Mouse (Mus musculus): Measurements from ENCODE around the gene Tbc1d8.

The Tbc1d8 gene

GRCm38 (mm10) chr1:39393217-39393867, 85.2 kb downstream of the Tbc1d8 start:
- peak; percentile 23 to 55 for DNase-seq

- peak; percentile 78 to 85 for DNase-seq
Observed at GRCm38 (mm10) chr1:39392189-39392588, 86.4 kb downstream of the Tbc1d8 start.

DNA sequence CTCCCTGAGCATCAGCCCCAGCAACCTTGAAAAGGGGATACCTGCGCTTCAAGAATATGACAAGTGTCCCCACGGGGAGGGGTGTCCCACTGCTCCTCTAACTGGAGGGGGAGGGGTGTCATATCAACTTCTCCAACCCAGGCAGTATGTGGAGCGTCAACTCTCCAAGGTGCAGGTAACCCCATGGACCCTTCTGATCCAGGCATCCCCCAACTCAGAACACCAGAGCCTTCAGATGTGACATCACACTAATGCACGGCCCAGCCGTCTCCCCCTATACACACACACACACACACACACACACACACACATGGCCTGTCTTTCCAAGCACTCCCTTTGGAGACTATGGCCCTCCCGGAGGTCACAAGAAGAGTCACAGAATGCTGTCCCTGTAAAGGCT, 86.9 kb downstream of the Tbc1d8 start:
- no peak for DNase-seq

DNA sequence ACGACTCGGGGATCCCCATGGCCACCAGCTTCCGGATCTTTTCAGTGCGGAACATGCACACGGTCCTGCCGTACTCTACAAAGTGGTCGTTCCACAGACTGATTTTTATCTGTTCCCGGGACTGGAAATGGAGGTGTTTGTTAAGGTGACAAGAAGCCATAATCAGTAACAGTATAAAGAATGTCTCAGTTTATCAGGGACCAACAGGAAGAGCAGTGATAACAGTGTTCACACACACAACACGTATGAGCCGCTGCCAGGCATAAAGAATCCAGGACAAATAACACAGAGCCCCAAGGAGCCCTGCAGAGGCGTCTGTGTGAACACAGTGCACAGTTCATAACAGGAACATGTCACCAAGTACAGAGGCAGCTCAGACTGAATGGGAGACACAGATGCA, 89.2 kb downstream of the Tbc1d8 start:
- no peak for DNase-seq

DNA sequence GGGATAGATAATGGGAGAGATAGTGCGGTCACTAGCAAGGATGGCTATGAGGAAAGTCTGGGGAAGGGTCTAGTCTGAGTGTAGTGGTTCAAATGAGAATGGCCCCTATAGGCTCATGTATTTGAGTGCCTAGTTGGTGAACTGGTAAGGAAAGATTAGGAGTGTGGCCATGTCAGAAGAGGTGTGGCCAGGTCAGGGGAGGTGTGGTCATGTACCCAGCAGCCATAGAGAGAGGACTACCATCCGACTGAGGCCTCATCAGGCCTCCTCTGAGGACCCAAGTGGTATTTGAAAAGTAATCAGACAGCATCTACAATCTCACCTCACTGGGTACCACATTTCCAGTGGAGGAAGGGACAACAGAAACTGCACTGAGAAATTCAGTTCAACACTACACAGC, 90.4 kb downstream of the Tbc1d8 start:
- DNase-seq = no peak

GRCm38 (mm10) chr1:39387497-39387896, 91.1 kb downstream of the Tbc1d8 start:
- DNase-seq = no peak

DNA sequence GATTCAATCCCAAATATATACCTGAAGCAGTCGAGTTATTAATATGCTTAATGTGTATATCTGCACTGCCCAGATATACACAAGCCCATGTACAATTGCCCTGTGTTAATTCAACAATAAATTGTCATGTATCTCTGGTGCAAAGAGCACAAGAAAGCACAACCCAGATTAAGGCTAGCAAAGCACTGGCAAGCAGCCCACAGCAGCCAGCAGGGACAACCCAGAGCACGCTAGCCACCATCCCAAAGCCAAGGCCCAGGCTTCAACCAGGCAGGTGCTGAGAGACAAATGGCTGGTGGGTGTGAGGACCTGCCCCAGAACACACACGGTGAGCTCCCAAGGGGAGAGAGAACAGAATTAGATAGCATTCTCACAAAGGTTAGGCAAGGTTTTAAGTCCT, 92.1 kb downstream of the Tbc1d8 start:
- DNase-seq = no peak

- no peak for DNase-seq
Observed at GRCm38 (mm10) chr1:39384914-39385313, 93.6 kb downstream of the Tbc1d8 start.

GRCm38 (mm10) chr1:39381017-39381416, 97.5 kb downstream of the Tbc1d8 start:
- DNase-seq = no peak

- DNase-seq = peak in 1 of 2 experiments; percentile 52
Observed at GRCm38 (mm10) chr1:39379021-39379420, 99.5 kb downstream of the Tbc1d8 start.

GRCm38 (mm10) chr1:39378540-39378939, 100.0 kb downstream of the Tbc1d8 start:
- no peak for DNase-seq

DNA sequence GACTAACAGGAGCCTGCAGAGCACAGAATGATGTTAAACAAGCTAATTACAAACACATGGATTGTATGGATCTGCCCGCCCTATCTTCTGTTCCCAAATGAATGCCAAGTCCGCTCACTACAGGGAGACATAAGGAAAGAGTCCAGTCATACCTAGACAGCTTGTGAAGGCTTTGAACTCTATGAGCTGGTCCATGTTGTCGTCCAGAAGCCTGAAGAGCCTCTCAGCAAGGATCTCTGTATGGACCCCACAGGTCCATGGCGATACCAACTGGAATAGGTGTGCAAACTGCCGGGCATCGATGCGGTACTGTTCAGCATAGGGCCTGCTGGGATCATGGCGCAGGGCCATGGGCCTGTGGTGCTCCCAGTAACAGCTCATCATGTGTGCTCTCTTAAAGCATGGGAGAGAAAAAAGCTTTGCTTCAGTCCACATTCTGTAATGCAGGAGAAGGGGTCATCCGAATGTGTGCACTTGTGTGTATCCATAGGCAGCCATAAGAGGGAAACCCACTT, 101.8 kb downstream of the Tbc1d8 start:
- no peak for DNase-seq

GRCm38 (mm10) chr1:39376121-39376520, 102.4 kb downstream of the Tbc1d8 start:
- DNase-seq = no peak

DNA sequence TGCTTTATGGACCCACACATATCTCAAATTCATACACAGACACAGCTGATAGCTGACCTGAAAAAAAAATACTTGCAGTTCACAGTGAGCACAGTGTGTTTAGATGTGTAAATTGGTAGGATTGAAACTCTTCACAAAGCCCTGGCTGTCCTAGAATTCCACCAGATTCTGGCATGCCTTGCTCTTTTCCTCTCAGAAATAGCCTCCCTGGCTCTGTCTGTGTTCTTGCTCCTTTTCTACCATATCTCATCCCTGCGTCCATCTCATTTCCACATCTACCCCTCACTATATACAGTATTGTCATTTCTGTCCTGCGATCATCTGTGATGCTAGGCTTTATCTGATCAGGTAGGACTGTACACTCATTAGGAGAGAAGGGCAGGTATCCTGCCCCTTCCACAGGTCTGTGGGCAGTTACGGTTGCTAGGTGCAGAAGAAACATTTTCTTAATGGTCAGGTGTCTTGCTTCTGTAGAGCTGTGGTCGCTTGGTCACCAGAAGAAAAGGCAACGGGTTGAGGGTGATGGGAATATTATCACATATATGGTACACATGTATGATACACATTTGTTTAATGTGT, 104.2 kb downstream of the Tbc1d8 start:
- no peak for DNase-seq

DNA sequence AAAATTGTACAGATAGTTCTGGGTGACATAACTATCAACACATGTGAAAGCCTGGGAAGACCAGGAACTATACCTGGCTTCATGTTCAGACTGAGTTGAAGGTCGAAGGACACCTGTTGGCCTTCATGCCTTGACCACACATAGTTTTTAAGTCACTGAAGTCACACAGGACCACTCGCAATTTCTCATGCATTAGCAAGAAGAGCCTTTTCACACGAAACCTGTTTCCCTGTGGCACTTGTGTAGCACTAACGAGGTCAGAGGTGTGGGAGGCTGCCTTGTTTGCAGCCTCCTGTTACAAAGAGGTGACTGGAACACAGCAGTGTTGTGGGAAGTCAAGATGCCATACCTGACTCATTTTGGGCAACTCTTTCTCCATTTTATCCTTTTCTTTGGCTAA, 105.2 kb downstream of the Tbc1d8 start:
- DNase-seq = no peak

GRCm38 (mm10) chr1:39372220-39372843, 106.2 kb downstream of the Tbc1d8 start:
- no peak for DNase-seq

DNA sequence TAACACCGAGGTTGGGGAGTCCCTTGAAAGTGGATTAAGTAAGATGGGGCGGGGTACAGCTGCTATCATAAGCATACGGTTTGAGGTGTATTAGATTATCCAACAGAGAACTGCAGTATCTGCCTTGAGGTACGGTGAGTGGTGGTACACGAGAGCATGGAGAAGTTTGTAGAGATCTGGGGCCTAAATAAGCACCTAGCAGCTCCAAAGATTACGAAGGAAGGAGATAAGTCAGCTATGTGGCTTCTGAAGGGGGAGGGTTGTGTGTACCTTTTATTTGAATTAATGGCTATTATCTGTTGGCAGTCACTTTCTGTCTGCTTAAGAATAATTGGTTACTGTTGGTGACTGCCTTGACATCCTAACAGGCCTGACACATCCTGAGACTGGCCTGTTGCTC, 108.1 kb downstream of the Tbc1d8 start:
- no peak for DNase-seq

- DNase-seq = peak in 1 of 2 experiments; percentile 23
Observed at GRCm38 (mm10) chr1:39368267-39368841, 110.2 kb downstream of the Tbc1d8 start.

- DNase-seq = peak; percentile 99
Observed at GRCm38 (mm10) chr1:39367601-39368266, 110.8 kb downstream of the Tbc1d8 start, which contains the start of gene Rpl31. Gene Rpl31 (plus strand): TSS chr1:39367842.

- DNase-seq = no peak
Observed at GRCm38 (mm10) chr1:39367045-39367444, 111.5 kb downstream of the Tbc1d8 start.

- DNase-seq = no peak
Observed at GRCm38 (mm10) chr1:39365562-39365961, 113.0 kb downstream of the Tbc1d8 start.

GRCm38 (mm10) chr1:39362515-39362893, 116.1 kb downstream of the Tbc1d8 start:
- no peak for DNase-seq
